Mouse (Mus musculus) heart, postnatal 10 days (tissue): Measurements from ENCODE around the gene Slc2a2. TPM values are rescaled to one million over a fixed set of nuclear protein-coding genes. Genes with fewer than 3 reads are reported as not detected.
"Not testable (repeated sequence)": the region's sequence is repeated elsewhere in the genome, so short reads cannot be mapped to it uniquely, and the experiment has no call there.

Experiments used
- DNase-seq, 2 experiments: peaks; one replicate each; pipeline ENCODE4 v3.0.0; 2021
- intact Hi-C: fragments of 180-260 bp; cut with DNase I; formaldehyde crosslinking; loops from one replicate; pipeline ENCODE4 v1.15.1; 2025
- total RNA-seq, 2 experiments: library from RNA; stranded (reverse); gene quantifications; 2 replicates each; pipeline ENCODE4 v1.2.3; 2021

Slc2a2 gene
- total RNA-seq, 2 experiments from 2014 or later: 0.10 TPM; not detected in 1

DNA sequence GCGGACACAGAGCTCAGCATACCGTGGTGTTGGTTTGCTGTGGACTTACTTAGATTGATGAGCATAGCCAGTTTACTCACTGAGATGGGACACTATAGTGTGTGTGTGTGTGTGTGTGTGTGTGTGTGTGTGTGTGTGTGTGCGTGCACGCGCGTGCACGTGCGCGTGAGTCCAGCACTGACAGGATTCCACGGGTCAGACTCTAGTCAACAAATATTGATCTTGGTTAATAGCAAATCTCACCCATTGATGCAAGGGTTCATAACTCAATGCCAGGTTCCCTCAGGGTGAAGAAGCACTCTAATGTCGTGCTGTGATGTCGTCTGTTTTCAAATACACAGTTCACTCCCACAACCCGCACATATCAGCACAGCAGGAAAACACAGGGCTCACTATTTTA is 27.5 kb downstream of the Slc2a2 start:
- intact Hi-C loops: no loop called here
- DNase-seq: no peak

- intact Hi-C loops: no loop called here
- DNase-seq: no peak
These were observed 28.7 kb downstream of the Slc2a2 start for GRCm38 (mm10) chr3:28726356-28726755.

GRCm38 (mm10) chr3:28734712-28735111 is 37.0 kb downstream of the Slc2a2 start:
- no peak for DNase-seq
- intact Hi-C loops: no loop called here

DNA sequence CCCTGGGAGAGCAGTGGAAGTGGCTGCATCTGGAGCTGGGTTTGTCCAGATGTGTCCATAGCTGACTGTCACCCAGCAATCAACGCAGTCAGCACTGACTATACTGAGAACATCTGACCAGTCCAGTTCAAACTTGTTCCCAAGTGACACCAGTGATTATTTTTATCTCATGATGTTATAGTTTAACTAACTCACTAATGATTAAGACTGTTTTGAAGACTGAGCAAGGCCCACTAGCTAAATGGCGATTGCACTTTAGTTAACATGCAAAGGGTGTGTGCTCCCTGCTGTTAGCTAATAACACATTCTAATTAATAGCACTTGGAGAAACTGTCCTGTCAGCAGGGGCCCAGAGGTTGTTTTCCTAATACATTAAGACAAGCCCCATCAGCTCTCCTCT is 39.3 kb downstream of the Slc2a2 start:
- intact Hi-C loops: no loop called here

DNA sequence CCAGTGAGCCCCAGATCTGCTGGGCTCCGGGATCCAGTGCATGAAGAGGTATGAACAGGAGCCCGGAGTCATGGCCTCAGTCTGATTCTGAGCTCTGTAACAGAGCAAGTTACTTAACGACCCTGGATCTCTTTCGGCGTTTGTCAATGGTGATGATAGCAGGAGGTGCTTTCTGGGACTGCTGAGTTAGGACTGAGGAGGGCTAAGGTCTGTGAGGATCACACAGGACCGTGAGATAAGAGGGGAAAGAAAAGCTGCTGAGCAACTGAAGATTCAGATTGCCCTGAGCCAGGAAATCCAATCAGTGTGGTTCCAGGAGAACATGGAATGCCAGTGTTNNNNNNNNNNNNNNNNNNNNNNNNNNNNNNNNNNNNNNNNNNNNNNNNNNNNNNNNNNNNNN is 42.6 kb downstream of the Slc2a2 start:
- intact Hi-C loops: no loop called here
- no peak for DNase-seq

More for the DNA sequence above, 39.3 kb downstream of the Slc2a2 start:
- no peak for DNase-seq

DNA sequence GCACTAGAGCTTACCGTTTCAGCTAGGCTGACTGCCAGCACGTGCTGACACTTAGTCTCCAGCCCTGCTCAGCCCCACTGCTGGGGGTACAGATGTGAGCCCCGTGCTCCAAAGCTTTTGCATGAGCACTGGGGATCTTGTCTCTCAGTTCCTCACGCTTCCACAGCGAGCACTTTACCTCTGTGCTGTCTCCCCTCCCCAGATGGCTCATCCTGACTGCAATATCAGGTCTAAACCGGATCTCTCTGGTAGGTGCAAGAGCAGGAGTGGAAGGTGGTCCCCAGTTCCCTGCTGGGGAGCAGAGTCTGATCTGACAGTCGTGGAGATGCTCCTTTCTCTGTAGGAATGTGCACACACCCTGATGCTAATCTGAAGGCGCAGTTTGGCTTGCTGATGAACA is 45.5 kb downstream of the Slc2a2 start:
- intact Hi-C loops: no loop called here

DNA sequence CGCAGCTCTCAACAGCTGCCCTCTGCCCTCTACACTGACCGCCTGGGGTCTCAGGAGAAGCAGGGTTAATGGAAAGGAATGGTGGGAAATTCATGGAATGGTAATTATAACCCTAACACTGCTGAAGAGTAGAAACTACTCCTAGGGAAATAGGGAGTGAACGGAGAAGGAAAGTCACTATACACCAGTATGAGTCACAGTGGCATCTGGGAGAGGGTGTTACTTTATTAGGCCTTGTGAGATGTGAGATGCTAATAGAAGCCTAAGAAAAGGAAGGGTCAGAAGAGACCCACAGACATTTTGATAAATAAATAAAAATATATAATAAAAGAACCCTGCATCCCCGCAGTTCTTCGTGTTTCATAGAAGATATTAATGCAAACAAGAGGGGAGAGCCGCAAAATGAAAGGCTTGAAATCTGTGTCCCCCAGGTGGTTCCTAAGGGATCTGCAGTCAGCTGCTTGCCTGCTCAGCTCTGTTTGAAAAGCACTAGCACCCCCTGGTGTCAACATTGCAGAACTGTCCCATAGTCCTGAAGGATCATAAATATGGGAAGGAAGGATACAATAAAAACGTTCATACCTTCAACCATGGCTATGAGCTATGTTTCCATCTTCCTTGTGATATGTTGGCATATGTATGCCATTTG is 48.3 kb downstream of the Slc2a2 start:
- peak; percentile 82 to 91 for DNase-seq
- intact Hi-C loops: loop anchor here (1.0 to 2.0 kb wide), 3 partner anchors 184 to 761 kb away; no protein-coding TSS in a partner anchor

More for the DNA sequence above, 45.5 kb downstream of the Slc2a2 start:
- DNase-seq: no peak

- intact Hi-C loops: no loop called here
- no peak for DNase-seq
These were observed 50.4 kb downstream of the Slc2a2 start for GRCm38 (mm10) chr3:28748151-28748550.

DNA sequence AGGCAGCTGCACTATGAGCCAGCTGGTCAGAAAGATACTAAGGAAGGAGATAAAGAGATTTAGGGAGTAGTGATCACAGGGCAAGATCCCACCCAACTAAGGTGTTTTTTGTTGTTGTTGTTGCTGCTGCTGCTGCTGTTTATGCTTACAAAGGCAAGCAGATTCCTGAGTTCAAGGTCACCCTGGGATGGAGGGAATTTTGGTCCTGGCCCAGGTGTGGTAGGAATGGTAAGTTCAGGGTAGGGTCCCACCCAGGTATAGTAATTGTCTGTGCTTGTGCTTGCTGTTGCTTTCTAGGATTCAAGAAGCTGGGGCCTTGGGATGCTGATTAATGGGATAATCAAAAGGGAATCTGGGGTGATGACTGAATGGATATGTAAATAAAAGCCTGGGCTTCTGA is 51.3 kb downstream of the Slc2a2 start:
- intact Hi-C loops: no loop called here
- no peak for DNase-seq

- intact Hi-C loops: no loop called here
These were observed 57.8 kb downstream of the Slc2a2 start for GRCm38 (mm10) chr3:28755477-28755876.

GRCm38 (mm10) chr3:28761225-28761789 is 63.6 kb downstream of the Slc2a2 start:
- DNase-seq: no peak
- intact Hi-C loops: no loop called here

More at GRCm38 (mm10) chr3:28755477-28755876, 57.8 kb downstream of the Slc2a2 start:
- DNase-seq: no peak

- no peak for DNase-seq
- intact Hi-C loops: no loop called here
These were observed 69.2 kb downstream of the Slc2a2 start for GRCm38 (mm10) chr3:28766935-28767334.

DNA sequence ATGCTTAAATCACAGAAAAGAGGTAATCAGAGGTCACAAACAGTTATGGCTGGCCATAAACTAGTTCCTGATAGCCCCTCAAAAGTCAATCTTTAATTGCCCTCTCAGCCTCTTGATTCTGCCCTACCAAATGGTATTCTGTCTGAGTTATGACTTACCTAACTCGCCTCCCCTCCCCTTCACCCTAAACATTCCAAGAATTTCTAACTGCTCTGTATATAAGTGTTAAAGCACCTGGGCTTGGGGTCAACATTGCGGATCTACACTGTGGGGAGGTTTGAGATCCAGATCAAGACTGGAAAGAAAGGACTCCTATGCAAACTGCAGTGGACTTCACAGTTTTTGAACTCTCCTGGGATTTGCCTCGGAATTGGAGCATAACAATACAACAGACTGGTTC is 70.5 kb downstream of the Slc2a2 start:
- intact Hi-C loops: no loop called here
- DNase-seq: no peak

- DNase-seq, intact Hi-C loops: not testable (repeated sequence)
These were observed 75.2 kb downstream of the Slc2a2 start for GRCm38 (mm10) chr3:28772919-28773318.

GRCm38 (mm10) chr3:28775361-28775760 is 77.7 kb downstream of the Slc2a2 start:
- DNase-seq: no peak
- intact Hi-C loops: no loop called here

DNA sequence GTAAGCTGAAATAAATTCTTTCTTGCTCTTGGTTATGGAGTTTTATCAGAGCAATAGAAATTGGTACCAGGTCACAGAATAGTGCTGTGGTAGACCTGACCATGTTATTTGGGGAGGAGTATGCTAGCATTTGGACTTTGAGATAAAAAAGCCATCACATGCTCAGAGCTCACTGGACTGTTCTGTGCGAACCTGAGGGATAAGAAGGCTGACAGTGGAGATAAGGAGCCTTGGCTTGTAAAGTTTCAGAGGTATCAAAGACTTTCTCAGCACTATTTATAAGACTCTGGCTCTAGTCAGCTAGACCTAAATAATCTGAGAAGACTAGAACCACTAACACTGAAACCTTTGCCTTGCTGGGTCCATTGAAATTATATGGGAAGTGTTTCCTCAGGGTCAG is 78.3 kb downstream of the Slc2a2 start:
- intact Hi-C loops: no loop called here
- DNase-seq: no peak

- intact Hi-C loops: no loop called here
- DNase-seq: no peak
These were observed 78.8 kb downstream of the Slc2a2 start for GRCm38 (mm10) chr3:28776491-28776890.

- intact Hi-C loops: no loop called here
- no peak for DNase-seq
These were observed 82.8 kb downstream of the Slc2a2 start for GRCm38 (mm10) chr3:28780511-28780910.
